Mouse (Mus musculus) urinary bladder, postnatal 14 days (tissue): Measurements from ENCODE around the gene Dock4.

Experiments
- DNase-seq: peaks from one replicate; pipeline ENCODE4 v3.0.0; 2021; ENCODE audit warnings: low spot score

Dock4 gene

DNA sequence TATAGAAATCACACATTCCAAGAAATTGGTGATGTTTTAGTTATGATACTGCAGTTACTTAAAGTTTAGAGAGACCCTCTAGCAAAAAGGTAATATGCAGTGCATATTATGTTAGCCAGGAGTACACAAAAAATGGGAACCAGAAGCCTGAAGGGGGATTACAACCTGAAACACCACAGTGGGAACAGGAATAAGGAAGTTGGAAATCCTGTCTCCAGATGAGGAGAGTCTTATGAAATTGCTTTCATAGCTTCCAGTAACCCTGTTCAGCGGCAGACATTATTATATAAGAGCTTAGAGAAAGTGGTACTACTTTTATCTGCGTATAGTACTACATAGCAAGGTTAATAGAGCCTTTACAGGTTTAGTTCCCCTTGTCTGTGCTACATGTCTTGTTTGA is 210.1 kb downstream of the Dock4 start:
- DNase-seq = no peak

- DNase-seq = no peak
These were observed 210.7 kb downstream of the Dock4 start for GRCm38 (mm10) chr12:40656438-40656837.

GRCm38 (mm10) chr12:40657229-40657885 is 211.6 kb downstream of the Dock4 start:
- DNase-seq = no peak

- DNase-seq = no peak
These were observed 213.9 kb downstream of the Dock4 start for GRCm38 (mm10) chr12:40659689-40660088.

DNA sequence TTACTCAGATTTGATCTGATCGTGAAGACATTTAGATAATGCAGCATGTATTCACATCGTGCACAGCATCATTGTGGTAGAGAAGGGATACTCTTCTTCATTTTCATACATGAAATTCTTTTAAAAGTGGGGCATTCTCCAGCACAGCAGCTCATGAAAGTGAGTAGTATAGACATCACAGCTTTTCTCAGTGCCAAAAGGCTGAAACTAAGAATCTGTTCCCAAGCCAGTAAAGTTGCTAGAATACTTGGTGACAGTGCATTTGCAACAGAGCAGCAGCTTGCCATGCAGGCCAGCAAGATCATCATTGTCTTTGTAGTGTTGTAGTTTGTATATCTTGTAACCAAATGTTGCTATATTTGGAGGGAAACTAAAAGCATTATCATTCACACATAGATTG is 223.7 kb downstream of the Dock4 start:
- DNase-seq = no peak

DNA sequence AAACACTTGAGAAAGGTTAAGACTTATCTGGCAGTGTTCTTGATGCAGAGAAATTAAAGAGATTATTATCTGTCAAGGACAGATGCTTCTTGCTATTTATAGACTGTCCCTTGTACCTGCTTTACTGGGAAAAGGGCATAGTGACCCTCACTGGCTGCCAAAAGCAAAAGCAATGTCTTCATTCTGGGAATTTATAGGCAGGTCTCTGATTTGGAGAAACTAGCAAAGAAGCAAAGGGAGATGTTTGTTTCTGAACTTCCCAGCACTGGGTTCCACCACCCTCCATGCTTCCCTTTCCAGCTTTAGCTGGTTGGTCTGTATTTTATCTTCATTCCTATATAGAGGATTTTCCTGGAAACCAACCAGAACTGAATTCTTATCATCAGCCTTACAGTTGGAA is 225.0 kb downstream of the Dock4 start:
- no peak for DNase-seq

DNA sequence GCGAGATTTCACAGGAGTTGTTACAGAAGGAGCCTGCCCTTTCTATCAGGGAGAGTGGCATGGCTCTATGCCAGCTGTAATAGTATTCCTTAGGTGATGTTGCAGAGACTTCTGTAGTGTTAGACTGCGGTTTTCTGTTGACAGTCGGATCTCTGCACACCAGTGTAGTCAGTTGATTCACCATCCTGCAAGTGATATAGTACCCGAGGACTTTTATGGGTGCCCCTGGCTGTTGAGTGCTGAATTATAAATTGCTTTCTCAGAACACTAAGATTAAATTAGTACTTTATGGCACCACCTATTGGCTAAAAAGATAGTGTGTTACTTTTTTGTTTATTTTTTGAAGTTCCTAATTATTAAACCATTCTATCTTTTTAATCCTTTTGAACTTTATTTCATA is 234.0 kb downstream of the Dock4 start:
- no peak for DNase-seq

- peak; percentile 34 for DNase-seq
These were observed 234.8 kb downstream of the Dock4 start for GRCm38 (mm10) chr12:40680551-40680950.

- no peak for DNase-seq
These were observed 245.7 kb downstream of the Dock4 start for GRCm38 (mm10) chr12:40691444-40691843.

DNA sequence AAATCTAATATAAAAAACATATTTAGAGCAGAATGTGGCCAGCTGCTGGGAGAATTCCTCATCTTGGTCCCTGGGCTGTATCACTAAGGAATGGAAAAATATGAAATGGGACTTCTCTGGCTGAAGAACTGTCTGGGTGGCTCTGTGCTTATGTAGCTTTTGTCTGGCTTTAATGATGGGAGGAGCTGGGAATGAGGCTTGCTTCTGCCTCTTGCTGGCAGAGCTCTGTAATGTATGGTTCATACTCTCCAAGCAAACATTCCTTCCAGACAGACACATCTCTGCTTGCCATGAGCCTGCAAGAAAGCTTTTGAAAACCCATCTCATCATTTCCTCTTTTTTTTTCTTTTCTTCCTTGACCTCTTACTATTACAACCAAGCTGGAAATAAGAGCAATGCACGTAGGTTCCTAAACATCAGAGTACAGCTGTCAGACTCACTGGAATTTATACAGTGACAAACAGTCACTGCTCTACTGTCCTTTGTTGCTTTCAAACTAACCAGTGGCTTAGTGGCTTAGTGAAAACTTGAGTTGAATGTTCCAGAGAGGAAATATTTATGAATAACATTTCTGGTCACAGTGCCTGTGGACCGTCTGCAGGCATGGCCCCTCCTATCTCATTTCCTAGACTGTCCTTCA is 248.4 kb downstream of the Dock4 start:
- DNase-seq = no peak

DNA sequence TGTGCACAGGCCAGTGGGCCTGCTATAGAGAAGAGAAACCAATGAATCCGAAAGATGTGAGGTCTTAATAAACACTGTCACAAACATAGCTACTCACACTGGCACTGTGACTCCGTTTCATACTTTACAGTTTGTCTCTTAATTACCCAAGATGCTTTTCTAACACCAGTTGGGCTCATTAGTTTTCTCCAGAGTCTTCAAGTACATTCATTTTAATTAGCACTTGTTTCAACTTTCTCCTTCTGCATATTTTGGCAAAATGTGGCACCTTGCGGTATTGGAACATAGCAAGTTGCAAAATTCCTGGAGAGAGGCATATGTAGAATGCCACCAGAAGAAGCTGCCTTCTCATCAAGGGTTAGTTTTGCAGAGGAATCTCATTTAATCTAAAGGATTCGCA is 252.6 kb downstream of the Dock4 start:
- no peak for DNase-seq

- no peak for DNase-seq
These were observed 256.6 kb downstream of the Dock4 start for GRCm38 (mm10) chr12:40702233-40702792.

DNA sequence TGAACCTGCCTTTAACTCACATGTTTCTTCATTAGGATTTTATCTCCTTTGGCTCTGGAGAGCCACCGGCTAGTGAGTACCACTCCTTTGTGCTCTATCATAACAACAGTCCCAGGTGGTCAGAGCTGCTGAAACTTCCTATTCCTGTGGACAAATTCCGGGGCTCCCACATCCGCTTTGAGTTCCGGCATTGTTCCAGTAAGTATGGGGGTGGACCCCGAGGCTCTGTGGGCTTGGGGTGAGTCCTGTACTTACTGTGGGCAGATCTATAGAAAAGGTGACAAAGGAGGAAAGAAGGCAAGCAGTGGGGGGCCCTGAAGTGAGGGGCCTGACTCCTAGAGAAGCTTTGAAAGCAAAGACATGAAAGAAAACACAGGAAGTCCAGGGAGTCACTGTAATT is 258.5 kb downstream of the Dock4 start:
- no peak for DNase-seq

DNA sequence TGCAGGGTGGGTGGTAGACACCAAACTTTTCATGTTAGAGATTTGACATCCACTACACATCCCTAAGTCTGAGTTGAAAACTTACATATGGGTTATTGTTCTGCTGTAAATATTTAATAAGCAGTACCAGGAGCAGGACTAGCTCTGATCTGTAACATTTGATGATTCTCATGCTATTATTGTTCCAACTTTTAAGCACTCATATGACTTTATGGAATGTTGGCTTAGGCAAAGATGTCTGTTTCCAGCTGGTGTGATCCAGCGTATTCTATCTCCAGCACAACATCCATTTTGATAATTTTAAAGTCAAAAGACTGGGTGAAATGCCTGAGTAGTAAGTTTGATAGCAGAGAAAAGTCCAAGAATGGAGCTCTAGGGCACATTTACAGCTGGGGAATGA is 261.4 kb downstream of the Dock4 start:
- no peak for DNase-seq

- no peak for DNase-seq
These were observed 263.3 kb downstream of the Dock4 start for GRCm38 (mm10) chr12:40709094-40709493.

GRCm38 (mm10) chr12:40712235-40712634 is 266.5 kb downstream of the Dock4 start:
- DNase-seq = peak; percentile 13

DNA sequence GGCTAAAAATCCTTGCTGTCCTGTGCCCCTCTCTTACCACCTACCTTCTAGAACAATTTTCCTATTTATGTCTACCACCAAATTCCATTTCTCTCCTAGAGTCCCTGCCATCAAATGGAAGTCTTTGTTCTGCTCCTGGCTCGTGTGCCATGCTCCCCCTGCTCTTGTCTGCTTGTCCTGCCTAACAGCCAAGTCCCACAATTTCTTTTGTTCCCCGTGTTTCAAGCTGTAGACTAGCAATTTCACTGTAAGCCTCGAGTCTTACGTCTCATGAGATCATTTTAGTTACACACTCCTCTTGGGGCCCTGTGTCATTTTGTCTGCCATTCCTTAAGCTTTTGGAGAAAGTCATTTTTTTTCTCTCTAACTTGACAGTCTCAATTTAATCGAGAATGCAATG is 268.5 kb downstream of the Dock4 start:
- DNase-seq = no peak

DNA sequence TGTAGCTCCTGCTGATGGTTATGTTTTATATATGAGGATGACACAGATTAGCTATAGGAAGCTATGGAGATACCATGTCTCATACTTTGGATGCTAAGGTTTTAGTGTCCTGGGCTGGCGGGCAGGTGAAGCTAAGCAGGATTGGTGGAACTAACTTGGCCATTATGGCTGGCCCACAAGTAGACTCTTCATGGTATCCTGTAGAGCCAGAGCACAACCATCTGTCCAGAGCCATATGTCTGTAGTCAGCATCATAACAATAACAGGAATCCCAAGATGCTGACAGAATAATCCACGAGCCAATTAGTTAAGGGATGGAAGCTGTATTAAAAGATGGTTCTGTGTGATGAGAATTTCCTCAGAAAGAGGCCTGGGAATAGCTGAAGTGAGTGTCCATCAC is 269.4 kb downstream of the Dock4 start:
- DNase-seq = no peak

DNA sequence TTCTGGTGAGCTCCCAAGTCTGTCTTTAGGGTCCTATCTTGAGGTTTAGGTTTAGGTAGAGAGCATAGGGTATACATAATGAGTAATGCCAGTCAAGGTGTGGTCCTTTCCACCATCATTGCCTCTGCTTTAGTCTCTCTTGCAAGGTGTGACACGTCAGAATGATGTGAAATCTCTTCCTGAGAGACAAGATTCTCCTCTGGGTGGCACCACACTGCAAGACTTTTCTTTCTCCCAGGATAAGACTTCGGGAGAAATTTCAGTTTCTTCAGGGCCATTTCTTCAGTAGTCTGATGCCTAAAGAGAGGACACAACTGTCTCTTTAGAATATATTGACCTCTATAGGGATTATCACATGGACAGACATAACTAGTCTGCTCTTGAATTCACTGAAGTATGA is 282.6 kb downstream of the Dock4 start:
- no peak for DNase-seq

- no peak for DNase-seq
These were observed 285.0 kb downstream of the Dock4 start for GRCm38 (mm10) chr12:40730756-40731155.

DNA sequence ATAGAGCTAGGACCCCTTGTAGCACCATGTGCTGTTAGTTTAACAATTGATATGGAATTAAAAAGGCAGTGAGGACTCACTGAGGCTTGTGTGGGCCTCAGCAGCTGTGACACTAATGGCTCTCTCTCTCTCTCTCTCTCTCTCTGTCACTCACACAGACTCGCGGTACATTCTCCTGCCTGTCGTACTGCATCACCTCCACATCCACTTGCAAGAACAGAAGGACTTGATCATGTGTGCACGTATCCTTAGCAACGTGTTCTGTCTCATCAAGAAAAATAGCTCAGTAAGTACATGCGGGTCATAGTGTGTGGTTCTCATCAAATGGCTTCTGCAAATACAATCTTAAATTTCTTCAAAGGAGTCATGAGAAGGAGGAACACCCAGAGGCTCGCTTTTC is 299.7 kb downstream of the Dock4 start:
- DNase-seq = no peak

DNA sequence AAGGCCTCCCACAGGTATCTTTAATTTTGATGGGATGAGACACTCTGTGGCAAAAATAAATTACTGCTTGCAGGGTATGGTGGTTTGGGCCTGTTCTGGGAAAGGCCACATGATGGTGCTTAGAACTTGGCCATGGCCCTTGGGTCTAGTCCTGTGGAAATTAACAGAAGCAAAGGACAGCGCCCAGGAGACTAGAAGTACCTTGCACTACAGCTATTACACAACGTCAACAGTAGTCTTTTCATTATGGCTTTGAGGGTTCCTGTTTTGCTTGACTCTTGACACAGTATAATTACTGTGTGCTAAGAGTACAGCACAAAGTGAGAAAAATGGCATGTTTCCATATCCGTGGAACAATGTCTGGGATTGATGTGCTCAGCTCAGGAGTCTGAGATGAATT is 300.3 kb downstream of the Dock4 start:
- no peak for DNase-seq

DNA sequence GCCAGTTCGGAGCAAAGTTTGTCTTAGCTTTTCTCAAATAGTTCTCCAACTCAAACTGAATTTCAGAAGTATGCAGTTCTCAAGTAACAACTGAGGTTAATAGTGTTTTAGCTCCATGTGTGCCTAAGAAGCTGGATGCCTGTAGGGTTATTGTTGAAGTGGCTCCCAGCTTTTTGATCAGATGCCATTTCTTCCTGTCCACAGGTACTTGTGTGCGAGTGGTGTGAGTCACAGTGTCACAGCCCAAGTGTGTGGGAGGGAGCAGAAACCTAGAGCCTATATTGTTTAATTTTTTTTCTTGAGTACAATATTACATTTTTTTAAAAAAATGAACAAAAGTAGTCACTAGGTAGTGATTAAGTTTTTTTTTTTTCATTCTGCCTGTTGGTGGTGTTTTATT is 313.5 kb downstream of the Dock4 start:
- DNase-seq = no peak

DNA sequence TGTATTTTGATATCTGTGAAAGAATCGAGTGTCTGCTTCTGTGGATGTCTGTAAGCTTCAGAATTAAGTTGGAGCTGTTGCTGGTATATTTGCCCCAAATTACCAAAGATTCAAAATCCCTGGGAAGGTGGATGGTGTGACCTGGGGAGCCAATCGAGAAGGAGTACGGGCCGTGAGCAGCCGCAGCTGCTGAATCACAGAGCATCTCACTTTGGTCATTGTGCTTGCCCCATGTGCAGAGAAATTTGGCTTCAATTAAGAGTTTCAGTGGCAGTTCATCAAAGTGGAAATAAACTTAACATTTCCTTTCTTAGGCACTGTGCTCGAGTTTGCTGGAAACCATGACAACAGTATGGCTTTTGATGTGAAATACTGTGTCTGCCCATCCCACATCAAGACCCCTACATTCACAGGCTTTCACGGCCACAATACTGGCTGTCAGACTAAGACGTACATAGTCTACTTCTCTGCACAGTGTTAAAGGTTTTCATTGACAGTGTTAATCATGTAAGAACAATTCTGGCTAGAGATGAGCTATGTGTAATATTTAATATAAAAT is 321.6 kb downstream of the Dock4 start:
- no peak for DNase-seq
